Mouse (Mus musculus): ENCODE results near the gene Enpp1. TPM values are rescaled to one million over a fixed set of nuclear protein-coding genes. Genes with fewer than 3 reads are reported as not detected.

The Enpp1 gene
- polyA plus RNA-seq, 1 experiment from 2014 or later, result 4.5 TPM

DNA sequence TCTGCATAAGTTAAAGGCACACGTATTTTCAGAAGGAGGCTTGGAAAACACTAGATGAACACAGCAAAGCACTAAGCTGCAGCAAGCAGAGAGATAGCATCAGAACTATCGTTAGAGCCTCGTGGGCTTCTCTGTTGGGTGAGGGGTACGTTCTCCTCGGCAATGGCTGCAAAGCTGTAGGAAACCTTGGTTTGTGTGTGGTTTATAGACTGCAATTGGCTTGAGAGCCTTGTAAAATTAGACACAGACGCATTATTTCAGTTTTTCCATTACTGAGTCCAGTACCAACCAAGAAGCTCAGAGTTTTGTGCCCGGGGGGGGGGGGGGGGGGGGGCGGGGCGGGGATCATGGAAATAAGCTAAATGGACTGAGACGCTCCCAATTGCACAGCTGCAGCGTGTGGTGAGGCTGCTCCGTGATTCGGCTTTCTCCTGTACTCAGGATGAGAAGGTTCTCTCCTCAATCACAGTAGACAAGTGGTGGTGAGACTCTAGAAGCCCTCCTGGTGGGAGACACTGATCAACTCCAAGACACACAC, 31.1 kb upstream of the Enpp1 start:
- no peak overlapping the region for H3K9ac ChIP-seq (ENCODE audit: low read length)
- no peaks in the 10 kb centered on the region for H3K9me3 ChIP-seq (ENCODE audit: control insufficient read depth, low read length)
- H3K27me3 ChIP-seq (ENCODE audit: control insufficient read depth, insufficient read depth, low read length), result no peaks in the 10 kb centered on the region
- no peak for TF ChIP-seq EP300 (optimal IDR thresholded peaks at IDR 0.05)
- no peak for TF ChIP-seq CTCF (IDR thresholded peaks at IDR 0.05; ENCODE audit: low read depth)
- DNase-seq (ENCODE audit: low spot score) (no peak), ATAC-seq (ENCODE audit: low FRiP score, low TSS enrichment) (no peak)
- H3K4me3 ChIP-seq (ENCODE audit: low read depth, low read length), result no peak overlapping the region
- H3K27ac ChIP-seq (replicated peaks), result no peak overlapping the region
- WGBS, result 74% methylated on average over 13 of the region's 13 CpGs
- no peak overlapping the region for H3K4me2 ChIP-seq (replicated peaks; ENCODE audit: low read depth)
- no peaks in the 10 kb centered on the region for H3K36me3 ChIP-seq (ENCODE audit: control insufficient read depth, insufficient read depth, low read length)
- no peaks in the 10 kb centered on the region for H3K4me1 ChIP-seq (replicated peaks; ENCODE audit: control insufficient read depth, insufficient read depth)

DNA sequence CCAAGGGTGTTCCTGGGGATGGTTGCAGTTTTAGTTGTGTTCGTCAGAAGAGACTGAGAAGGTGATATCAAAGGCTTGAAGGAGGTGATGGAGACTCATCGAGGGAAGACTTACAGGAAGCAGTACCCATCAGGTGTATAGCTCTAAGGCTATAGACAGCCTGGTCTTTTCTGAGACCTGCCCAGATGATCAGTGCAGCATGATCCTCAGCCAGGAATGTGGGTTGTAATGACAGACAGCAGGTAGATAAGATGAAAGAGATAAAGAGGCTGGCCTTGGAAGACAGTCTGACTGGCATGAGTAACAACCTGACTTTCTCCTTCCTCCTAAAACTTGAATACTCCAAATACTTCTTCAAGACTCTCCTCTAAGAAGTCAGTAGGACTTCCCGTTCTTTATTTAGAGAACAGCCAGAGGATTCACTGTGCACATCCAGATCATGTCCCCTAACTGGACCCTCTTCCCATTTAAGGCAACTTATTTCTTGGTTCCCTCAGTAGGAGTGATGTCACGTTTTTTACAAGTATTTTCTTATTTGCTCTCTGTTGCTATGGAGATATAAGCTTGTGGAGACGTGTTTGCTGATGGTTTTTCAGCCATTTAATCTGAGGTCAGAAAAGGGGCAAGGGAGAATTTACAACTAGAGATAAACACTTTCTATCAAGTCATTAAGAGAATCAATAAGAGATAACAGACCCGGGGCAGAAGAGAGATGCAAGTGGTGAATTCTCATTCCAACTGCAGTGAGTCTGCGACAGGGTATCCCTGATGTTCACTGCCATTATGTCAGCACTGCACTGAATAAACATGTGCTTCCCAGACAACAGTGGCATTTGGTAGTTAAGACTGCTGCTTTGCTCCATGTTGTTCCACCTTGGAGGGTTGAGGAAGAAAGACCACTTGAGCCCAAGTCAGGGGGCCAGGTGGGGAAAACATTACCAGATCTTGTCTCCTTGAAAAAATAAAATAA, 29.6 kb upstream of the Enpp1 start:
- Histone ChIP-seq H3K36me3 (ENCODE audit: control insufficient read depth, insufficient read depth, low read length) (no peaks in the 10 kb centered on the region), H3K27ac (replicated peaks) (no peak overlapping the region), H3K4me1 (replicated peaks; ENCODE audit: control insufficient read depth, insufficient read depth) (0 out of 2 replicates have a peak, but pooled peaks cover 2% of the 10 kb centered on the region), H3K9me3 (ENCODE audit: control insufficient read depth, low read length) (no peaks in the 10 kb centered on the region), H3K27me3 (ENCODE audit: control insufficient read depth, insufficient read depth, low read length) (no peaks in the 10 kb centered on the region), H3K4me2 (replicated peaks; ENCODE audit: low read depth) (no peak overlapping the region), H3K4me3 (ENCODE audit: low read depth, low read length) (no peak overlapping the region), H3K9ac (ENCODE audit: low read length) (no peak overlapping the region)
- TF ChIP-seq EP300 (optimal IDR thresholded peaks at IDR 0.05) (no peak), CTCF (IDR thresholded peaks at IDR 0.05; ENCODE audit: low read depth) (no peak)
- DNase-seq (ENCODE audit: low spot score), result no peak
- no peak for ATAC-seq (ENCODE audit: low FRiP score, low TSS enrichment)
- WGBS, result 31% methylated on average over 7 of the region's 7 CpGs

GRCm38 (mm10) chr10:24739171-24739570, 27.2 kb upstream of the Enpp1 start:
- Histone ChIP-seq H3K4me2 (replicated peaks; ENCODE audit: low read depth) (no peak overlapping the region), H3K4me3 (ENCODE audit: low read depth, low read length) (no peak overlapping the region), H3K27ac (replicated peaks) (no peak overlapping the region), H3K27me3 (ENCODE audit: control insufficient read depth, insufficient read depth, low read length) (no peaks in the 10 kb centered on the region), H3K4me1 (replicated peaks; ENCODE audit: control insufficient read depth, insufficient read depth) (0 out of 2 replicates have a peak, but pooled peaks cover 2% of the 10 kb centered on the region), H3K36me3 (ENCODE audit: control insufficient read depth, insufficient read depth, low read length) (no peaks in the 10 kb centered on the region), H3K9ac (ENCODE audit: low read length) (no peak overlapping the region), H3K9me3 (ENCODE audit: control insufficient read depth, low read length) (no peaks in the 10 kb centered on the region)
- WGBS, result 64% methylated on average over 2 of the region's 2 CpGs
- no peak for ATAC-seq (ENCODE audit: low FRiP score, low TSS enrichment)
- TF ChIP-seq EP300 (optimal IDR thresholded peaks at IDR 0.05) (no peak), CTCF (IDR thresholded peaks at IDR 0.05; ENCODE audit: low read depth) (no peak)
- DNase-seq (ENCODE audit: low spot score), result no peak

DNA sequence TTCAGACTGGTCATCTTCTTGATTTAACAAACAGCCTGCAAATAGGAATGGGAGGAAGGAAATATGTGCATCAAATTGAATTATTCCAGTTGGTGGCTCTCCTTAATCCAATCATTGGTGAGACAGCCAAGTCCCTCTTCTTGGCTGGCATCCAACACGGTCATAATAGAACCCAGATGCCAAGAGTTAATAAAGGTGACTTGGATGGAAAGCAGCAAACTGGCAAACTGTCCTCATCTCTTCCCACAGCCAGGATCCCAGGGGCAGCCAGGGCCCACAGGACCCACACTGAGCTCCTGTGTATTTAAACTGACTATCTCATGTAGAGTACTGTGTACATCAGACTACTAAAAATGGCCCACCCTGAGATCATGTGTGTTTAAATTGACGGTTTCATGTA, 26.5 kb upstream of the Enpp1 start:
- ATAC-seq (ENCODE audit: low FRiP score, low TSS enrichment) (no peak), DNase-seq (ENCODE audit: low spot score) (no peak)
- no peaks in the 10 kb centered on the region for H3K36me3 ChIP-seq (ENCODE audit: control insufficient read depth, insufficient read depth, low read length)
- H3K4me3 ChIP-seq (ENCODE audit: low read depth, low read length), result no peak overlapping the region
- no peaks in the 10 kb centered on the region for H3K27me3 ChIP-seq (ENCODE audit: control insufficient read depth, insufficient read depth, low read length)
- H3K4me1 ChIP-seq (replicated peaks; ENCODE audit: control insufficient read depth, insufficient read depth), result 0 out of 2 replicates have a peak, but pooled peaks cover 2% of the 10 kb centered on the region
- TF ChIP-seq EP300 (optimal IDR thresholded peaks at IDR 0.05) (no peak), CTCF (IDR thresholded peaks at IDR 0.05; ENCODE audit: low read depth) (no peak)
- no peak overlapping the region for H3K9ac ChIP-seq (ENCODE audit: low read length)
- H3K4me2 ChIP-seq (replicated peaks; ENCODE audit: low read depth), result no peak overlapping the region
- H3K9me3 ChIP-seq (ENCODE audit: control insufficient read depth, low read length), result no peaks in the 10 kb centered on the region
- H3K27ac ChIP-seq (replicated peaks), result no peak overlapping the region
- WGBS, result 57% methylated on average over 2 of the region's 2 CpGs

GRCm38 (mm10) chr10:24735027-24735777, 23.2 kb upstream of the Enpp1 start:
- no peak overlapping the region for H3K27ac ChIP-seq (replicated peaks)
- H3K4me3 ChIP-seq (ENCODE audit: low read depth, low read length), result no peak overlapping the region
- no peak overlapping the region for H3K4me2 ChIP-seq (replicated peaks; ENCODE audit: low read depth)
- ATAC-seq (ENCODE audit: low FRiP score, low TSS enrichment) (no peak), DNase-seq (ENCODE audit: low spot score) (no peak)
- no peaks in the 10 kb centered on the region for H3K27me3 ChIP-seq (ENCODE audit: control insufficient read depth, insufficient read depth, low read length)
- H3K36me3 ChIP-seq (ENCODE audit: control insufficient read depth, insufficient read depth, low read length), result no peaks in the 10 kb centered on the region
- 0 out of 2 replicates have a peak, but pooled peaks cover 2% of the 10 kb centered on the region for H3K4me1 ChIP-seq (replicated peaks; ENCODE audit: control insufficient read depth, insufficient read depth)
- WGBS, result 75% methylated on average over 5 of the region's 5 CpGs
- no peak for TF ChIP-seq CTCF (IDR thresholded peaks at IDR 0.05; ENCODE audit: low read depth)
- no peak for TF ChIP-seq EP300 (optimal IDR thresholded peaks at IDR 0.05)
- H3K9me3 ChIP-seq (ENCODE audit: control insufficient read depth, low read length), result no peaks in the 10 kb centered on the region
- H3K9ac ChIP-seq (ENCODE audit: low read length), result no peak overlapping the region

Measured in stomach, postnatal 0 days (tissue).